Mouse (Mus musculus) left cerebral cortex, postnatal 4 days (tissue): ENCODE results near the gene Lyz1. TPM values are rescaled to one million over a fixed set of nuclear protein-coding genes. Genes with fewer than 3 reads are reported as not detected.
"Not testable (repeated sequence)": the region's sequence is repeated elsewhere in the genome, so short reads cannot be mapped to it uniquely, and the experiment has no call there.

Experiments
- DNase-seq: peaks from one replicate; pipeline ENCODE4 v3.0.0-alpha.2; 2022
- intact Hi-C: fragments of 180-260 bp; cut with DNase I; formaldehyde crosslinking; loops from one replicate; pipeline ENCODE4 v1.15.1; 2025
- total RNA-seq, 2 experiments: library from RNA; stranded (reverse); gene quantifications; 2 replicates each; pipeline ENCODE4 v1.2.3; 2021

Lyz1 gene
- 1 to 10 TPM in 1 of 2 experiments, under 1 TPM in 1; 0.72 to 1.2 TPM for total RNA-seq

- intact Hi-C loops, result no loop called here
- DNase-seq, result no peak
These were observed at the start of gene Lyz1 for GRCm38 (mm10) chr10:117292671-117293070. Gene Lyz1 (minus strand): TSS chr10:117292868.

GRCm38 (mm10) chr10:117342406-117342805 lies 49.7 kb upstream of the Lyz1 start:
- intact Hi-C loops, result no loop called here

GRCm38 (mm10) chr10:117341029-117341428 lies 48.4 kb upstream of the Lyz1 start:
- intact Hi-C loops, result no loop called here
- no peak for DNase-seq

More at GRCm38 (mm10) chr10:117342406-117342805, 49.7 kb upstream of the Lyz1 start:
- DNase-seq, result no peak

- intact Hi-C loops, result no loop called here
- DNase-seq, result no peak
These were observed 46.6 kb upstream of the Lyz1 start for GRCm38 (mm10) chr10:117339241-117339640.

- no peak for DNase-seq
These were observed 45.3 kb upstream of the Lyz1 start for GRCm38 (mm10) chr10:117337946-117338345.

GRCm38 (mm10) chr10:117335649-117336048 lies 43.0 kb upstream of the Lyz1 start:
- intact Hi-C loops, result no loop called here
- DNase-seq, result no peak

More at GRCm38 (mm10) chr10:117337946-117338345, 45.3 kb upstream of the Lyz1 start:
- intact Hi-C loops, result no loop called here

- DNase-seq, result no peak
- intact Hi-C loops, result no loop called here
These were observed 37.9 kb upstream of the Lyz1 start for GRCm38 (mm10) chr10:117330521-117330920.

- intact Hi-C loops, result no loop called here
- DNase-seq, result no peak
These were observed 31.1 kb upstream of the Lyz1 start for GRCm38 (mm10) chr10:117323782-117324181.

- no peak for DNase-seq
- intact Hi-C loops, result no loop called here
These were observed 30.0 kb upstream of the Lyz1 start for GRCm38 (mm10) chr10:117322630-117323029.

GRCm38 (mm10) chr10:117320571-117320981 lies 27.9 kb upstream of the Lyz1 start:
- no peak for DNase-seq
- intact Hi-C loops, result no loop called here

GRCm38 (mm10) chr10:117316391-117316790 lies 23.7 kb upstream of the Lyz1 start:
- DNase-seq, result no peak
- intact Hi-C loops, result no loop called here

GRCm38 (mm10) chr10:117313133-117313532 lies 20.5 kb upstream of the Lyz1 start:
- no peak for DNase-seq
- intact Hi-C loops, result no loop called here

- intact Hi-C loops, result no loop called here
- DNase-seq, result no peak
These were observed 19.5 kb upstream of the Lyz1 start for GRCm38 (mm10) chr10:117312168-117312567.

- intact Hi-C loops, result no loop called here
- DNase-seq, result no peak
These were observed 11.7 kb upstream of the Lyz1 start for GRCm38 (mm10) chr10:117304371-117304770.

GRCm38 (mm10) chr10:117301688-117302087 lies 9.0 kb upstream of the Lyz1 start:
- intact Hi-C loops, result no loop called here
- no peak for DNase-seq

- intact Hi-C loops, result no loop called here
- DNase-seq, result no peak
These were observed 7.3 kb upstream of the Lyz1 start for GRCm38 (mm10) chr10:117299901-117300520.

- intact Hi-C loops, result no loop called here
These were observed 6.4 kb upstream of the Lyz1 start for GRCm38 (mm10) chr10:117299106-117299505.

GRCm38 (mm10) chr10:117298336-117298735 lies 5.7 kb upstream of the Lyz1 start:
- DNase-seq, result no peak
- intact Hi-C loops, result no loop called here

More at GRCm38 (mm10) chr10:117299106-117299505, 6.4 kb upstream of the Lyz1 start:
- no peak for DNase-seq

- DNase-seq, intact Hi-C loops: not testable (repeated sequence)
These were observed 1.7 kb downstream of the Lyz1 start for GRCm38 (mm10) chr10:117290936-117291335.

GRCm38 (mm10) chr10:117290046-117290870 lies 2.4 kb downstream of the Lyz1 start:
- intact Hi-C loops, result no loop called here
- no peak for DNase-seq

GRCm38 (mm10) chr10:117289034-117289505 lies 3.6 kb downstream of the Lyz1 start:
- DNase-seq, intact Hi-C loops: not testable (repeated sequence)
